Mouse (Mus musculus): ENCODE measurements around the gene Med13l. TPM values are rescaled to one million over a fixed set of nuclear protein-coding genes. Genes with fewer than 3 reads are reported as not detected.
A peak's percentile ranks its signal among the peaks of the same experiment; 100 is the strongest.

The Med13l gene
- polyA plus RNA-seq, 1 experiment from 2014 or later: 7.0 TPM

DNA sequence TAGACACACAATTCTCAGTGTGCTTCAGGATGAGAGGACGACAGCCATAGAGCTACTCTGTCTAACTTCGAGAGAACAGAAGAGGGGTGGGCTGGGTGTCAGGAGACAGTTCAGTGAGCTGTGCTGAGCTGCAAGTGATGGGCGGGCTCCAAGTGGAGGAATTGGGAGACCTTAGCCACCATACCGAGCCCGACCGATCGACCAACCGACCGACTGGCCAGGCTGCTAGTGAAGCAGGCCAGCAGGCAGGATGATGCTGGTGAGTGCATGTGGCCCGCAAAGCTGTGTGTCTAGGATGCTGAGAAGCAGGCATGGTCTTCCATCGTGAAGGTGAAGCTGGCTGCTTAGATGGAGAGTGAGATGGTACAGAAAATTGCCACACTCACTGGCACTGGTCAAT, 94.1 kb downstream of the Med13l start:
- 68% methylated on average over 11 of the region's 11 CpGs for WGBS
- Histone ChIP-seq H3K9me3 (replicated peaks; ENCODE audit: low read length) (no peaks in the 10 kb centered on the region), H3K27ac (no peak overlapping the region), H3K9ac (ENCODE audit: low read depth, low read length) (no peak overlapping the region), H3K4me2 (ENCODE audit: low read length) (no peak overlapping the region), H3K4me1 (replicated peaks; ENCODE audit: insufficient read depth, low read length) (peaks cover 3% of the 10 kb centered on the region; the same call in 1 of the 2 replicates), H3K27me3 (ENCODE audit: insufficient read depth, low read length) (no peaks in the 10 kb centered on the region), H3K36me3 (ENCODE audit: insufficient read depth, low read length) (no peaks in the 10 kb centered on the region), H3K4me3 (replicated peaks; ENCODE audit: low read depth, low read length) (no peak overlapping the region)
- ATAC-seq (replicated peaks; ENCODE audit: low FRiP score, low read depth) (no peak), DNase-seq (ENCODE audit: low spot score) (no peak)
- no peak for TF ChIP-seq CTCF (IDR thresholded peaks at IDR 0.05; ENCODE audit: low read depth)

DNA sequence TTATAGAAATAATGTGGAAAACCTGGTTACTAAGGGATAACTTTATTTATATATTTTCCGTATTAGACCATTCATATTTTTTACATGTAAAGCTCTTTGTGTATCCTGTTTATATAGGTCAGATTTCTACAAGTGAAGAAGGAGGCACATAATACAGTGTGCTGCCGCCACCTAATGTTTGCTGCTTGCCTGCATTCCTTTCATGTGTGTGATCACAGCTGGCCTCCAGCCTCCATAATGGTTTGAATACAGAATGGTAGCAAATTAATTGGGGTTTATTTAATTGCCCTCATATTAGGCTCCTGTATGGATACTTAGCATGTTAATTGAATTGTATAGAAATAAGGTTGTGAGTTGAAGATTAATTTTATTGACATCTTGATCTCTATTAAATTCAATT, 94.5 kb downstream of the Med13l start:
- WGBS: 43% methylated on average over 2 of the region's 2 CpGs

DNA sequence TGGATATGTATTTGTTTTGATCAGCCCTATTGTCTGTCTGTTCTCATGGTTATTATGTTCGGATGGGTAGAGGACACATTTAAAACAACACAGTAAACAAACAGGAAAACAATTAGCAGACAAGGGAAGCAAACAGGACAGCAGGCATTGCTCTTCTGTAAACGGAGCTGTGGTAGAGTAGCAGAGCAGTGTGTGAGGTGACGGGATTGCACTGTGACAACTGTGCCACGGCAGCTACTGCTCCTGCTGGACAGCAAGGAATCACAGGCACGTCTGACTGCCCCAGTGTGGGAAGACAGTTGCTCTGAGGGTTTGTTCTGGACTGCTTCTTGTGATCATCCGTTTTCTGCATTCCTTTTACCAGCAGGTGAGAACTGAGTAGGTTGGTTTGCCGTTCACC, 94.9 kb downstream of the Med13l start:
- Histone ChIP-seq H3K27ac (no peak overlapping the region), H3K9me3 (replicated peaks; ENCODE audit: low read length) (no peaks in the 10 kb centered on the region), H3K9ac (ENCODE audit: low read depth, low read length) (no peak overlapping the region), H3K4me3 (replicated peaks; ENCODE audit: low read depth, low read length) (no peak overlapping the region), H3K4me2 (ENCODE audit: low read length) (no peak overlapping the region), H3K36me3 (ENCODE audit: insufficient read depth, low read length) (no peaks in the 10 kb centered on the region), H3K4me1 (replicated peaks; ENCODE audit: insufficient read depth, low read length) (no peaks in the 10 kb centered on the region), H3K27me3 (ENCODE audit: insufficient read depth, low read length) (no peaks in the 10 kb centered on the region)
- no peak for TF ChIP-seq CTCF (IDR thresholded peaks at IDR 0.05; ENCODE audit: low read depth)
- DNase-seq (ENCODE audit: low spot score) (no peak), ATAC-seq (replicated peaks; ENCODE audit: low FRiP score, low read depth) (no peak)
- 57% methylated on average over 7 of the region's 7 CpGs for WGBS

More for the DNA sequence above, 94.5 kb downstream of the Med13l start:
- DNase-seq (ENCODE audit: low spot score) (peak; percentile 76), ATAC-seq (replicated peaks; ENCODE audit: low FRiP score, low read depth) (no peak)
- Histone ChIP-seq H3K36me3 (ENCODE audit: insufficient read depth, low read length) (no peaks in the 10 kb centered on the region), H3K4me2 (ENCODE audit: low read length) (no peak overlapping the region), H3K27me3 (ENCODE audit: insufficient read depth, low read length) (no peaks in the 10 kb centered on the region), H3K9me3 (replicated peaks; ENCODE audit: low read length) (no peaks in the 10 kb centered on the region), H3K27ac (no peak overlapping the region), H3K4me3 (replicated peaks; ENCODE audit: low read depth, low read length) (no peak overlapping the region), H3K4me1 (replicated peaks; ENCODE audit: insufficient read depth, low read length) (no peaks in the 10 kb centered on the region), H3K9ac (ENCODE audit: low read depth, low read length) (no peak overlapping the region)
- peak; percentile 80 for TF ChIP-seq CTCF (IDR thresholded peaks at IDR 0.05; ENCODE audit: low read depth)

DNA sequence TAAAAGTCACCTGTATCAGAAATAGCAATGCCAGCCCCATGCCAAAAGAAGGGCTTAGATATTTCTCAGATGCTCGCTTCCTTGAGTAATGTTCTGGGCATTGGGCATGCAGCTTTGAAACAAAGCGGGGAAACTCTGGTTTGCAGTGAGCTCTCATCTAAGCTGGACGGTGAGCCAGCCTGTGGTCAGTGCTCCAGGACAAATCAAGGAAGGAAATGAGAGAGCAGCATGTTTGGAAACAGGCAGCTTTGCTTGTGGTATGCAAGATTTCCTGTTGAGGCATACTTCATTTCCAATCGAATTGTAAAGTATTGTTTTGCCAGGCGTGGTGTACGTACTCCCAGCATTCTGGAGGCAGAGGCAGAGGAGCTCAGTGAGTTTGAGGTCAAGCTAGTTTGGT, 95.5 kb downstream of the Med13l start:
- H3K4me2 ChIP-seq (ENCODE audit: low read length): no peak overlapping the region
- H3K9ac ChIP-seq (ENCODE audit: low read depth, low read length): no peak overlapping the region
- no peaks in the 10 kb centered on the region for H3K36me3 ChIP-seq (ENCODE audit: insufficient read depth, low read length)
- no peaks in the 10 kb centered on the region for H3K27me3 ChIP-seq (ENCODE audit: insufficient read depth, low read length)
- no peak for TF ChIP-seq CTCF (IDR thresholded peaks at IDR 0.05; ENCODE audit: low read depth)
- no peaks in the 10 kb centered on the region for H3K9me3 ChIP-seq (replicated peaks; ENCODE audit: low read length)
- ATAC-seq (replicated peaks; ENCODE audit: low FRiP score, low read depth): no peak
- H3K4me3 ChIP-seq (replicated peaks; ENCODE audit: low read depth, low read length): no peak overlapping the region
- 66% methylated on average over 6 of the region's 6 CpGs for WGBS
- H3K27ac ChIP-seq: no peak overlapping the region
- H3K4me1 ChIP-seq (replicated peaks; ENCODE audit: insufficient read depth, low read length): no peaks in the 10 kb centered on the region
- no peak for DNase-seq (ENCODE audit: low spot score)

DNA sequence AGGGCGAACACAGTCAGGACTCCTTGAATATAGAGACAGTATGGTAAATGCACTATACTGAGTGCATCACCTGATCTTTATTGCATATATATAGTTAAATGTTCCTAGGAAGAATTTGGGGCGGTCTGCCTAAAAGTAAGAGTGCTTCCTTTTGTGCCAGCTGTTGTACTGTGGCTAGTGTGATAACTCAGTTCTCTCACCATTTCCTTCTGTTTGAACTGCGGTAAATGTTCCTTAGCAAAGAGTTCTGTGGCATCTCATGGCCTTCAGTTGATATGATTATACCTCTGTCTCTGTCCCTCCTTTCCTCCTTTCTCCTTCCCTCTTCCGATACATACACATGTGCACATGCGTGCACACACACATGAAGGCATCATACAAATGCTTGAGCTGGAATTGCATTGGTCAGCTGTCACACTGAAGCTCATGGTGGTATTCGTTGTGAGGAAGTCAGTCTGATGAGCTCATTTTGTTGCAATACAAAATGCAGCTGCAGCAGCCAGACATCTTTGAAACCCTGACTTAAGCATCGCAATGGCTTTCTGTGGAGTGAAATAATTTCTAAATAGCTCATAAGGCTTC, 97.9 kb downstream of the Med13l start:
- Histone ChIP-seq H3K9me3 (replicated peaks; ENCODE audit: low read length) (no peaks in the 10 kb centered on the region), H3K4me1 (replicated peaks; ENCODE audit: insufficient read depth, low read length) (no peaks in the 10 kb centered on the region), H3K9ac (ENCODE audit: low read depth, low read length) (no peak overlapping the region), H3K27ac (no peak overlapping the region), H3K4me2 (ENCODE audit: low read length) (no peak overlapping the region), H3K36me3 (ENCODE audit: insufficient read depth, low read length) (no peaks in the 10 kb centered on the region), H3K4me3 (replicated peaks; ENCODE audit: low read depth, low read length) (no peak overlapping the region), H3K27me3 (ENCODE audit: insufficient read depth, low read length) (no peaks in the 10 kb centered on the region)
- DNase-seq (ENCODE audit: low spot score) (no peak), ATAC-seq (replicated peaks; ENCODE audit: low FRiP score, low read depth) (no peak)
- WGBS: 92% methylated on average over 7 of the region's 7 CpGs
- no peak for TF ChIP-seq CTCF (IDR thresholded peaks at IDR 0.05; ENCODE audit: low read depth)

DNA sequence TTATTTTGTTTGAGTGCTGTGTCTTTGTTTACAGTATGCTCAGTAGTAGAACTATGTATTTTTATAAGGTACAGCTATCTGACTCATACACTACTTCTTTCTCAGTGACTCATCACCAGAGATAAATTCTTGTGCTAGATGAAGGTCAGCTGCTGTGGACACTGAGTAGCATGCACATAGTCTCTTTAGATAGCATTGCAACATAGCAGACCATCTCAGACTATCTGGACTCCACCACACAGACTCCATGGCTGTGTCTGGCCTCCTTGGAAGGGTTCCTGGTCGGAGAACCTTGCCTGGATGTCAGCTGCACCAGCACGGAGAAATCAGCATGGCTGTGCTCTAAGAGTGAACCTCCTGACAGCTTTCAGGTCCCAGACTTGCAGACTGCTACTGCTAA, 99.2 kb downstream of the Med13l start:
- no peak for DNase-seq (ENCODE audit: low spot score)
- no peaks in the 10 kb centered on the region for H3K4me1 ChIP-seq (replicated peaks; ENCODE audit: insufficient read depth, low read length)
- H3K4me3 ChIP-seq (replicated peaks; ENCODE audit: low read depth, low read length): no peak overlapping the region
- H3K4me2 ChIP-seq (ENCODE audit: low read length): no peak overlapping the region
- H3K27ac ChIP-seq: no peak overlapping the region
- TF ChIP-seq CTCF (IDR thresholded peaks at IDR 0.05; ENCODE audit: low read depth): no peak
- H3K36me3 ChIP-seq (ENCODE audit: insufficient read depth, low read length): no peaks in the 10 kb centered on the region
- no peak overlapping the region for H3K9ac ChIP-seq (ENCODE audit: low read depth, low read length)
- no peaks in the 10 kb centered on the region for H3K9me3 ChIP-seq (replicated peaks; ENCODE audit: low read length)
- WGBS: 67% methylated on average over 2 of the region's 2 CpGs
- H3K27me3 ChIP-seq (ENCODE audit: insufficient read depth, low read length): no peaks in the 10 kb centered on the region
- no peak for ATAC-seq (replicated peaks; ENCODE audit: low FRiP score, low read depth)

DNA sequence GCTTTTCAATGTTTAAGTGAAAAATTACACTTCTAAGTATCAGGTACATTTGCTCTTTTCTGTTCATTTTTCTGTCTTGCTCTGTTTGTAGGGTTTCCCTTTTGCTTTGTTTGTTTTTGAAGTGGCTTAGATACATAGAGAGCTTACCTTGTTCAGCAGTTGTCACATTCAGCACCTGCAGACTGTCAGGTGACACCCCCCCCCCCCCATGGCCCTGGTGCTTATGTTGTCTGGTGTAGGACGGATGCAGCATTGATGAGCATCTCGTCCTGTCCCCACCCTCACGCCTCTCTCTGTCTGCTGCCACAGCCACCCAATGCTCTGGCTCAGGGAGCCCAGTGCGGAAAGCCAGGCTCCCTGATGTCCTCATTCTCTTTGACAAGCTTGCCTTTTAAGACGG, 101.3 kb downstream of the Med13l start:
- H3K27ac ChIP-seq: no peak overlapping the region
- H3K9ac ChIP-seq (ENCODE audit: low read depth, low read length): no peak overlapping the region
- peaks cover 7% of the 10 kb centered on the region; the same call in 1 of the 2 replicates for H3K4me1 ChIP-seq (replicated peaks; ENCODE audit: insufficient read depth, low read length)
- H3K36me3 ChIP-seq (ENCODE audit: insufficient read depth, low read length): no peaks in the 10 kb centered on the region
- H3K4me3 ChIP-seq (replicated peaks; ENCODE audit: low read depth, low read length): no peak overlapping the region
- TF ChIP-seq CTCF (IDR thresholded peaks at IDR 0.05; ENCODE audit: low read depth): no peak
- no peak for ATAC-seq (replicated peaks; ENCODE audit: low FRiP score, low read depth)
- WGBS: 78% methylated on average over 5 of the region's 5 CpGs
- H3K27me3 ChIP-seq (ENCODE audit: insufficient read depth, low read length): no peaks in the 10 kb centered on the region
- H3K9me3 ChIP-seq (replicated peaks; ENCODE audit: low read length): no peaks in the 10 kb centered on the region
- no peak overlapping the region for H3K4me2 ChIP-seq (ENCODE audit: low read length)
- DNase-seq (ENCODE audit: low spot score): no peak

Measured in kidney, postnatal 0 days (tissue).